Mouse (Mus musculus) layer of hippocampus, postnatal 36 days (tissue): ENCODE measurements around the gene Gstt1. TPM values are rescaled to one million over a fixed set of nuclear protein-coding genes. Genes with fewer than 3 reads are reported as not detected.

Source experiments
- DNase-seq, 2 experiments: peaks; one replicate each; pipeline ENCODE4 v3.0.0; 2022
- total RNA-seq, 2 experiments: library from RNA; stranded (reverse); gene quantifications; 2 replicates each; pipeline ENCODE4 v1.2.3; 2021

Gstt1 gene
- total RNA-seq, 2 experiments from 2014 or later = 4.6 to 6.1 TPM

- DNase-seq = peak; percentile 97
These were observed 34.5 kb downstream of the Gstt1 start, which contains the start of gene Cabin1 for GRCm38 (mm10) chr10:75763682-75764518. Cabin1 (minus strand) TSS chr10:75764341.

- DNase-seq = no peak
These were observed 36.0 kb downstream of the Gstt1 start for GRCm38 (mm10) chr10:75762413-75762812.

- no peak for DNase-seq
These were observed 38.1 kb downstream of the Gstt1 start for GRCm38 (mm10) chr10:75760311-75760710.

GRCm38 (mm10) chr10:75756719-75757118 is 41.7 kb downstream of the Gstt1 start:
- DNase-seq = no peak

- peak; percentile 79 for DNase-seq
These were observed 54.4 kb downstream of the Gstt1 start for GRCm38 (mm10) chr10:75744017-75744416.

- peak; percentile 79 to 80 for DNase-seq
These were observed 55.0 kb downstream of the Gstt1 start for GRCm38 (mm10) chr10:75743369-75743768.

- DNase-seq = no peak
These were observed 57.5 kb downstream of the Gstt1 start for GRCm38 (mm10) chr10:75740866-75741265.

Other genes with a start within 250 kb of the Gstt1 start
- gene Lrrc75b, start 238.3 kb downstream of the Gstt1 start, total RNA-seq = 1 to 10 TPM; 9.0 to 9.7 TPM
- 1 to 10 TPM; 2.7 to 3.6 TPM for gene Ggt1, start 237.0 kb downstream of the Gstt1 start, total RNA-seq
- 1 to 10 TPM; 2.2 to 3.2 TPM for gene Ggt5, start 209.2 kb downstream of the Gstt1 start, total RNA-seq
- gene Susd2, start 154.6 kb downstream of the Gstt1 start, total RNA-seq = 1 to 10 TPM; 1.5 to 1.9 TPM
- 10 to 100 TPM; 58.5 to 73.4 TPM for gene Cabin1, start 34.2 kb downstream of the Gstt1 start, total RNA-seq
- gene Ddt, start 25.2 kb downstream of the Gstt1 start, total RNA-seq = 10 to 100 TPM; 44.0 to 48.5 TPM
- gene Gm20441, start 17.6 kb downstream of the Gstt1 start, total RNA-seq = not detected
- gene Gstt3, start 17.2 kb downstream of the Gstt1 start, total RNA-seq = 1 to 10 TPM; 1.4 to 3.2 TPM
- not detected for gene Gstt4, start 24.0 kb upstream of the Gstt1 start, total RNA-seq
- 1 to 10 TPM; 2.5 to 3.4 TPM for gene Gstt2, start 38.8 kb upstream of the Gstt1 start, total RNA-seq
- 100 to 1,000 TPM; 432 to 467 TPM for gene Mif, start 61.7 kb upstream of the Gstt1 start, total RNA-seq
- 1 to 10 TPM; 4.7 to 9.1 TPM for gene Derl3, start 94.8 kb upstream of the Gstt1 start, total RNA-seq
- gene Smarcb1, start 123.0 kb upstream of the Gstt1 start, total RNA-seq = 10 to 100 TPM; 81.4 to 86.0 TPM
- gene Chchd10, start 134.5 kb upstream of the Gstt1 start, total RNA-seq = 100 to 1,000 TPM; 339 TPM
- under 1 TPM; 0.81 to 0.95 TPM for gene Mmp11, start 137.9 kb upstream of the Gstt1 start, total RNA-seq
- under 1 TPM in 1 of 2 experiments, not detected in 1; 0.52 TPM for gene Gm867, start 142.1 kb upstream of the Gstt1 start, total RNA-seq
- not detected for gene Vpreb3, start 144.5 kb upstream of the Gstt1 start, total RNA-seq
- under 1 TPM; 0.13 to 0.35 TPM for gene Gm5134, start 155.9 kb upstream of the Gstt1 start, total RNA-seq
- gene Zfp280b, start 234.1 kb upstream of the Gstt1 start, total RNA-seq = 10 to 100 TPM; 16.7 to 18.1 TPM